Mouse (Mus musculus) intestine, embryonic 14.5 days (tissue): ENCODE data around the gene Nedd9. TPM values are rescaled to one million over a fixed set of nuclear protein-coding genes. Genes with fewer than 3 reads are reported as not detected.

Source experiments
- ATAC-seq: fragments of 200-750 bp; cut with Nextera tagmentation; replicated peaks from 2 replicates; pipeline ENCODE4 v1.8.0; 2017; ENCODE audit warnings: low read depth, moderate number of reproducible peaks, moderate TSS enrichment, moderate library complexity; ENCODE audit not compliant: low FRiP score, low TSS enrichment
- DNase-seq: peaks from one replicate; pipeline ENCODE4 v3.0.0-alpha.2; 2018; ENCODE audit warnings: low spot score
- H3K27ac ChIP-seq: fragments of 300-500 bp; sonication (generic); 2 replicates; pipeline ENCODE4 v1.5.1; 2014; ENCODE audit warnings: low read depth, mild to moderate bottlenecking, control low read depth
- H3K27me3 ChIP-seq: fragments of 300-500 bp; sonication (generic); replicated peaks from 2 replicates; pipeline ENCODE4 v1.6.1; 2014; ENCODE audit warnings: low read length, control low read depth; ENCODE audit not compliant: control insufficient read depth, insufficient read depth
- H3K36me3 ChIP-seq: fragments of 300-500 bp; sonication (generic); 2 replicates; pipeline ENCODE4 v1.6.1; 2014; ENCODE audit warnings: low read length, control low read depth; ENCODE audit not compliant: control insufficient read depth, insufficient read depth
- H3K4me1 ChIP-seq: fragments of 300-500 bp; sonication (generic); replicated peaks from 2 replicates; pipeline ENCODE4 v1.6.1; 2014; ENCODE audit warnings: low read length, control low read depth, mixed read lengths; ENCODE audit not compliant: control insufficient read depth, insufficient read depth
- H3K4me2 ChIP-seq: fragments of 300-500 bp; sonication (generic); 2 replicates; pipeline ENCODE4 v1.6.1; 2014; ENCODE audit warnings: low read length
- H3K4me3 ChIP-seq: fragments of 300-500 bp; sonication (generic); 2 replicates; pipeline ENCODE4 v1.5.1; 2014; ENCODE audit warnings: low read depth, low read length, control low read depth, mixed read lengths
- H3K9ac ChIP-seq: fragments of 300-500 bp; sonication (generic); 2 replicates; pipeline ENCODE4 v1.6.1; 2014; ENCODE audit warnings: mild to moderate bottlenecking, low read length
- H3K9me3 ChIP-seq: fragments of 300-500 bp; sonication (generic); 2 replicates; pipeline ENCODE4 v1.6.1; 2016; ENCODE audit warnings: low read length, control low read depth; ENCODE audit not compliant: control insufficient read depth
- WGBS: fragments of 180-500 bp; shearing (Covaris S2); extraction: QIAGEN DNeasy Blood & Tissue Kit; methylation state at CpG from one replicate; pipeline ENCODE4 v1.1.7; 2014; 5-methylcytosine and 5-hydroxymethylcytosine counted together
- polyA plus RNA-seq: library from polyadenylated mRNA; unstranded; fragments of >200 nt; fragmentation: Nextera tagmentation; extraction: Ambion mirVana; gene quantifications from 2 replicates; pipeline ENCODE4 v1.2.1, GENCODE M21; 2014

Nedd9 gene
- polyA plus RNA-seq, 1 experiment from 2014 or later: 56.5 TPM

- no peak overlapping the region for H3K27ac ChIP-seq
- H3K9ac ChIP-seq: no peak overlapping the region
- no peak overlapping the region for H3K4me2 ChIP-seq
- ATAC-seq: no peak
- no peak overlapping the region for H3K4me3 ChIP-seq
- DNase-seq: no peak
- no peaks in the 10 kb centered on the region for H3K36me3 ChIP-seq
- H3K27me3 ChIP-seq: no peaks in the 10 kb centered on the region
- WGBS: 80% methylated on average over 2 of the region's 2 CpGs
- H3K9me3 ChIP-seq: no peaks in the 10 kb centered on the region
- no peaks in the 10 kb centered on the region for H3K4me1 ChIP-seq
Measured at GRCm38 (mm10) chr13:41487409-41487743, 214 bp upstream of the Nedd9 start.

GRCm38 (mm10) chr13:41483966-41484365 is 3.2 kb downstream of the Nedd9 start:
- Histone ChIP-seq H3K27me3 (no peaks in the 10 kb centered on the region), H3K9me3 (no peaks in the 10 kb centered on the region), H3K9ac (no peak overlapping the region), H3K4me3 (no peak overlapping the region), H3K4me1 (no peaks in the 10 kb centered on the region), H3K36me3 (no peaks in the 10 kb centered on the region), H3K4me2 (no peak overlapping the region), H3K27ac (no peak overlapping the region)
- DNase-seq (no peak), ATAC-seq (no peak)
- 88% methylated on average over 7 of the region's 7 CpGs for WGBS

- Histone ChIP-seq H3K9ac (no peak overlapping the region), H3K4me3 (no peak overlapping the region), H3K27me3 (no peaks in the 10 kb centered on the region), H3K9me3 (no peaks in the 10 kb centered on the region), H3K36me3 (no peaks in the 10 kb centered on the region), H3K4me2 (no peak overlapping the region), H3K27ac (no peak overlapping the region), H3K4me1 (no peaks in the 10 kb centered on the region)
- 84% methylated on average over 3 of the region's 3 CpGs for WGBS
- DNase-seq (no peak), ATAC-seq (no peak)
Measured at GRCm38 (mm10) chr13:41482408-41483011, 4.7 kb downstream of the Nedd9 start.

GRCm38 (mm10) chr13:41479737-41480435 is 7.3 kb downstream of the Nedd9 start:
- no peak overlapping the region for H3K4me3 ChIP-seq
- H3K9ac ChIP-seq: no peak overlapping the region
- H3K36me3 ChIP-seq: no peaks in the 10 kb centered on the region
- H3K4me2 ChIP-seq: no peak overlapping the region
- H3K27ac ChIP-seq: no peak overlapping the region
- no peaks in the 10 kb centered on the region for H3K9me3 ChIP-seq
- H3K4me1 ChIP-seq: no peaks in the 10 kb centered on the region
- 67% methylated on average over 14 of the region's 15 CpGs for WGBS
- DNase-seq: no peak
- no peaks in the 10 kb centered on the region for H3K27me3 ChIP-seq
- no peak for ATAC-seq

GRCm38 (mm10) chr13:41476216-41476615 is 10.9 kb downstream of the Nedd9 start:
- no peak overlapping the region for H3K4me3 ChIP-seq
- no peaks in the 10 kb centered on the region for H3K36me3 ChIP-seq
- H3K4me1 ChIP-seq: no peaks in the 10 kb centered on the region
- ATAC-seq (no peak), DNase-seq (no peak)
- H3K4me2 ChIP-seq: no peak overlapping the region
- no peak overlapping the region for H3K9ac ChIP-seq
- no peaks in the 10 kb centered on the region for H3K9me3 ChIP-seq
- WGBS: 70% methylated on average over 4 of the region's 4 CpGs
- H3K27ac ChIP-seq: no peak overlapping the region
- no peaks in the 10 kb centered on the region for H3K27me3 ChIP-seq

GRCm38 (mm10) chr13:41474365-41474764 is 12.8 kb downstream of the Nedd9 start:
- H3K36me3 ChIP-seq: no peaks in the 10 kb centered on the region
- no peak overlapping the region for H3K27ac ChIP-seq
- WGBS: 82% methylated on average over 5 of the region's 5 CpGs
- H3K4me1 ChIP-seq: no peaks in the 10 kb centered on the region
- H3K4me2 ChIP-seq: no peak overlapping the region
- no peak for ATAC-seq
- H3K27me3 ChIP-seq: no peaks in the 10 kb centered on the region
- no peaks in the 10 kb centered on the region for H3K9me3 ChIP-seq
- H3K9ac ChIP-seq: no peak overlapping the region
- DNase-seq: no peak
- no peak overlapping the region for H3K4me3 ChIP-seq

GRCm38 (mm10) chr13:41473504-41473903 is 13.7 kb downstream of the Nedd9 start:
- H3K9me3 ChIP-seq: no peaks in the 10 kb centered on the region
- H3K27me3 ChIP-seq: no peaks in the 10 kb centered on the region
- 82% methylated on average over 4 of the region's 4 CpGs for WGBS
- no peak overlapping the region for H3K4me3 ChIP-seq
- H3K27ac ChIP-seq: no peak overlapping the region
- H3K36me3 ChIP-seq: no peaks in the 10 kb centered on the region
- no peaks in the 10 kb centered on the region for H3K4me1 ChIP-seq
- ATAC-seq (no peak), DNase-seq (no peak)
- H3K9ac ChIP-seq: no peak overlapping the region
- H3K4me2 ChIP-seq: no peak overlapping the region

- WGBS: 74% methylated on average over 5 of the region's 5 CpGs
- Histone ChIP-seq H3K4me1 (no peaks in the 10 kb centered on the region), H3K4me3 (no peak overlapping the region), H3K27ac (no peak overlapping the region), H3K4me2 (no peak overlapping the region), H3K9ac (no peak overlapping the region), H3K36me3 (no peaks in the 10 kb centered on the region), H3K27me3 (no peaks in the 10 kb centered on the region), H3K9me3 (no peaks in the 10 kb centered on the region)
- DNase-seq (no peak), ATAC-seq (no peak)
Measured at GRCm38 (mm10) chr13:41472878-41473424, 14.2 kb downstream of the Nedd9 start.

GRCm38 (mm10) chr13:41468277-41468676 is 18.9 kb downstream of the Nedd9 start:
- no peak for ATAC-seq
- 68% methylated on average over 5 of the region's 5 CpGs for WGBS
- H3K9me3 ChIP-seq: no peaks in the 10 kb centered on the region

More at GRCm38 (mm10) chr13:41468277-41468676, 18.9 kb downstream of the Nedd9 start:
- Histone ChIP-seq H3K27me3 (no peaks in the 10 kb centered on the region), H3K4me2 (no peak overlapping the region), H3K4me1 (0 out of 2 replicates have a peak, but pooled peaks cover 3% of the 10 kb centered on the region), H3K4me3 (no peak overlapping the region), H3K27ac (no peak overlapping the region), H3K9ac (no peak overlapping the region), H3K36me3 (no peaks in the 10 kb centered on the region)
- DNase-seq: no peak
